Mouse (Mus musculus): ENCODE results near the gene Timm13.
A peak's percentile ranks its signal among the peaks of the same experiment; 100 is the strongest.

Timm13 gene

DNA sequence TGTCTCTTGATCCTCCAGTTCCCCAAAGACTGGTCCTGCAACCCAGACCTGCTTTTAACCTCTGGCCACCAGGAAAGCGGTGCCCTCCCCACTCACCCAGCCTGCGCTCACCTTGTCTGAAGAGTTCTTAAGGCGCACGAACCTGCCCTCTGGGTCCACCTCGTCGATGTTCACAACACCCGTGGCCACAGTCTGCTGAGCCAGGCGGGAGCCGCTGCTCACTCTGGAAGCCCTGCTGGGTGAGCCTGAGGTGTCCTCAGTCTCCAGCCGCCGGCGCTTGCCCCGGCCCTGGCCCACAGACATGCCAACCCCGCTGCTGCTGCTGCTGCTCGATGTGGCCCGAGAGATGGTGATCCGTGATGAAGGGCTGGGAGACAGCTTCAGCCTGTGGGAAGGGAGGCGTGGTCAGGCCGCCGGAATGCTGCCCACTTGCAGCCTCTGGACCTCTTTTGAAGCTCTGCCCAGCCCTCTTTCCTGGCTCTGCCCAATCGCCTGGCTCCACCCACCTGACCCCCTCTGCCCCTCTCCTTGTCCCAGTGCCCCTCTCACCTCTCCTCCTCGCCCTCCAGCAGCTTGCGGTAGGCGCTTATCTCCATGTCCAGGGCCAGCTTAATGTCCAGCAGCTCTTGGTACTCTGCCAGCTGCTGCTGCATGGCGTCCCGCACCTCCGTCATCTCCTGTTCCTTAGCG is 3.4 kb upstream of the Timm13 start:
- no peak for DNase-seq (ENCODE audit: low spot score)

DNA sequence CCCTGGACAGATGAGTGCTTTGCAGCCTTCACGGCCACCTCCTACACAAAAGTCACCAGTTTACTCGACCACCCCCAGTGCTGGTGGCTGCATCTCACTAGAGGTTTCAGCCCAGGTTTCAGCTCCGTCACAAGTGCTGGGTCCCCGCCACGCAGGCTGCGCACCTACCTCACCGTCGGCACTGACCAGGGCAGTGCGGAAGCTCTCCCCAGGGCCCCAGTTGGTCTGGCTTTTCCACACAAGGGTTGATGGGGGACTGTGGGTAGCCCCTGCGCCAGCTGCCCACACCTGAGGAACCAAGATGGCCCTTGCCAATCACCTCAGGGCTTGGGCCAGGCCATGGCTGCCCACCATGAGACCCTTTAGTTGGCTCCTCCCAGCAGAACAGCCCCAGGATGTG is 2.5 kb upstream of the Timm13 start:
- no peak for DNase-seq (ENCODE audit: low spot score)

DNA sequence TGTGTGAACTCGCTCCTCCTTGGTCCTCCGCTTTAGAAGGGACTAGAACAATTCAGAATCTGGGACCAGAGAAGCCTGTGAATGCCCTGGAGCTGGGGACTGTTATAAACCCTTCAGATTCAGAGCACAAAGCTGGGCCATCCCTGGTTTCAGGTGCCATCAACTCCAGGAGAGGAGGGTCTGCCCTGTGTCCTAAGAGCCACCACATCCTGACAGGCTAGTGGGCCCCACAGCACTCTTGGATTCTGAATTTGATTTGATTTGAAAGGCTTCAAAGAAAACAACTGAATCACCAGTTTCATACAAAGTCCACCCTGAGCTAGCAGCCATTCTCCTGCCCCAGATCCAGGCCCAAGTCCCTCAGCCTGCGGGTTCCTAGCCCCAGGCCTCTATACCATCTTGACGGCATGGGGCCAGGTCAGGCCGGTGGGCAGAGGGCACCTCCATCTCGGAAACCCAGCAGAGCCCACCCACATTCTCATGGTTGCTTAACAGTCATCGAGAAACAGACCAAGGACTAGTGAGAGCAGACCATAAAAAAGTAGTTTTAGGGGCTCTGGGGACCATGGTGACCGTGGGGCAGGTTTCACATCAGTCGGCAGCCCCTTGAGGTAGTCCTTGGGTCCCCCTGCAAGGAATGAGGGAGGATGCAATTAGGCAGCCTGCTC is 1.6 kb upstream of the Timm13 start:
- DNase-seq (ENCODE audit: low spot score): no peak

DNA sequence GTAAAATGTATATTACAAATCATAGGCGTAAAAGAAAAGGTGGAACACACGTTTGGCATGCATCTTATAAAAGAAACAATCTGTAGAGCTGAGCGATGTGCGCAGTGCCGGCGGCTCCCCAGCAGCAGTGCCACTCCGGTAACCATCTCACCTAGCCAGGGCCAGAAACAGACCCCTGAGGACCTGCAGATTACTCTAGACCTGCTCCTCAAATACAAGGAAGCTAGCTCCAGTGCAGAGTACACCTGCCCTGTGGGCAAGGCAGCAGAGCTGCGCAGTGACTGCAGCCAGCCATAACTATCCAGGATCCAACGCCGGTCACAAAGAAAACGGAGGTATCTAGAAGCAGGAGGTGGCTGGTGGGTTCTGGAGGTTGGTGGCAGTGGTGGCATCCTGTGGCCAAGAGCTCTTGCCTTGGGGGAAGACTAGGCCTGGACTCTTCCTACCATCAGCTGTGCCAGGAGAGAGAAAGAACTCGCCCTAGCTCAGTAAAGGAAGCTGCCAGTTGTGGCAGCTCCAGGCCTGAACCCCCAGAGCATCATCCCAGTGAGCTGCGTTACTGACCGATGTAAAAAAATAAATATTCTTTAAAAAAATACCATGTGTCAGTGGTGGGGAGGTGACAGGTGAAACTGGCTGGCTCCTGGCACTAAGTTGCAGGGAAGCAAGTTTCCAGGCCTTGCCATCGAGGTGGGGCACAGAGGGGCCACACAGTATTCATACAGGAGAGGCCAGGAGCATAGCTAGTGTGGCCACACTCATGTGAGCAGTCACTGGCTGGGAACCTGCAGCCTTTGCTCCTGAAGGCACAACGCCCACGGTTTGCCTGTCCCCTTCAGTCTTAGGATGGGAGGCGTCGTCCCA is 872 bp upstream of the Timm13 start:
- no peak for DNase-seq (ENCODE audit: low spot score)

DNA sequence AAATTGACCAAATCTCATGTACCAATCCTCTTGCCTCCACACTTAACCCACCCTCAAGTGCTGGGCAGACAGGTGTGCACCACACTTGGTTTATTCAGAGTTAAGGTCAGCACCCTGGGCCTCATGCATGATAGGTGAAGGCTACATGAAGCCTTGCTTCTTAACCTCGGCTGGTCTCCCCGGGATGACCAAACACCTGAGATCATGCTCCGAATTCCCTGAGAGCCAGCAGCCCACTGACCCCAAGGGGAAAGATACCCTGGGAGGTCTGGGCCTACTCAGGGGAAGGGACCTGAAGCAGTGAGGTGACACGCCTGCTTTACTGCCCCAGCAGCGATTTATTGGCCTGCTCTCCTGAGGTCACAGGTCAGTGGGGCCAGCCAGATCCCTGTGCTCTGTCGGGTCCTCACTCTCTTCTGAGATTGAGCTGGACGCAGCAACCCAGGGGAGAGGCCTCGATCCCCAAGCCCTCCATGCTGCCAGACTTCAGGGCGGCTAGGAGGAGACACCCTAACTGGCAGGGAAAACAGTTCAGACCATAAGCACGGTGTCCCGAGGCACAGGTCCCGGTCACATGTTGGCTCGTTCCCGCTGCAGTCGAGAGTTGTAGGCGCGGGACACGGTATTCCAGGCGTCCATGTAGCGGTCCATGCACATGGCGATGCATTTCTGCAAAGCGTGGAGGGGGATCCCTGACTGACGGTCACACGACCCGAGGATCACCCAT is 1.0 kb downstream of the Timm13 start:
- no peak for DNase-seq (ENCODE audit: low spot score)

DNA sequence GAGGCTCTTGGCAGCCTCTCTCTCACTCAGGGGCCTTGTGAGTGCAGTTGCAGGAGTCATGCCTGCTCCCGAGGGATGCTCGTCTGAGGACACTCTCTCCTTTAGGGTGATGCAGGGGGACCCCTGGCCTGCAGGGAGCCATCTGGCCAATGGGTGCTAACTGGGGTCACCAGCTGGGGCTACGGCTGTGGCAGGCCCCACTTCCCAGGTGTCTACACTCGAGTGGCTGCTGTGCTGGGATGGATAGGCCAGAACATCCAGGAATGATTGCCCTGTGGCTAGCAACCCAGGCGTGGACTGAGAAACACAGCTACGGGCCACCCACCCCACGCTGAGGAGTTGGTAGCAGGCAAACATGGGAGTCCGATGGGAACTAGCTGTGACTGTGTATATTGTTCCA is 1.7 kb downstream of the Timm13 start:
- DNase-seq (ENCODE audit: low spot score): no peak

DNA sequence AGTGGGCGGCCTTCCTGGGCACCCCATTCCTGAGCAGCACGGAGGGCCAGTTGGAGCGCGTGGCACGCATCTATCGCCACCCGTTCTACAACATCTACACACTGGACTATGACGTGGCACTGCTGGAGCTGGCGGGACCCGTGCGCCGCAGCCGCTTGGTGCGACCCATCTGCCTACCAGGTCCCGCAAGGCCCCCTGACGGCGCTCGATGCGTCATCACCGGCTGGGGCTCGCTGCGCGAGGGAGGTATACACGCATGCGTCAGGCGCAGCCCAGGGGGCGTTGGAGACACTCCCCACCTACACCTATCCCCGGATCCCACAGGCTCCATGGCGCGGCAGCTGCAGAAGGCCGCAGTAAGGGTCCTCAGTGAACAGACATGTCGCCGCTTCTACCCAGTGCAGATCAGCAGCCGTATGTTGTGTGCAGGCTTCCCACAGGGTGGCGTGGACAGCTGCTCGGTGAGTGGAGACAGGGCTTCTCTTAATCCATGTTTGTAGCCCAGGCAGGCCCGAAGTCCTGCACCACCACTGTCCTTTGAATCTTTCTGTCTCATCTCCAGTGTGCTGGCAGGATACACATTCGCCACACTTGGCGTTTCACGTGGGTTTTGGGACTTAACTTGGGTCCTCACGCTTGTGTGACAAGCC is 2.8 kb downstream of the Timm13 start:
- no peak for DNase-seq (ENCODE audit: low spot score)

DNA sequence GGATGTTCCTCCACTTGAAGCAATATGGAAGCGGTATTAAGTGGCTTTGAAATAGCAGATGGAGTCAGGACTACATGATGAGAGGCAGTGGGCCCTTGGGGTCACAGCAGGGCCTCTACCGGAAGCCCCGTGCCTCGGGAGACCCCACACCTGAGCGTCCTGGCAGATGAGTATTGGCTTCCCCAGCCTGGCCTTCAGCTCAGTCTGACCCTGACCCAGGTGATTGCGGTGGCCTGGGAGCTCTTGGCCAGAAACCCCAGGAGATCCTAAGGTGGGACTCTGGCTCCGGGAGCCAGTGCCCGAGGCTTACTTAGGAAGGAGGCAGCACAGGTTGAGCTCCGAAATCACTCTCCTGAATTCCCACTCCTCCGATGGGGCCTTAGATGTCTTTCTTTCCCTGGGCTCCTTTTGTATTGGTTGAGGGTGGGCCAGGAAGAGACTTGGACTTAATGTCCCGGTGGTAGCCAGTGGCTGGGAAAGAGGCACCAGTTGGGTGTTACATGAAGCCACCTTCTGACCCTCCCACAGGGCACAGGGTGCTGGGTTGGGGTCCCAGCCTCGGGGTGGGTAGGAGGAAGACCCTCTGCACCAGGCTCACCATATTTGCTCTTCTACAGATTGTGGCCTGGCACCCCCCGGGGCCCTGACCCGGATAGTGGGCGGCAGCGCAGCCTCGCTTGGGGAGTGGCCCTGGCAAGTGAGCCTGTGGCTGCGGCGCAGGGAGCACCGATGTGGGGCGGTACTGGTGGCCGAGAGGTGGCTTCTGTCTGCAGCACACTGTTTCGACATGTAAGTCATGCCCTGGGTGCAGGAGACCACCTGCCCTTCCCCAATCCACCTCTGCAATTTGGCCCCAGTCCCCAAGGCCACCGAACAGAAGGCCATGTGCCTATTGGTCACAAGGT is 3.9 kb downstream of the Timm13 start:
- no peak for DNase-seq (ENCODE audit: low spot score)

DNA sequence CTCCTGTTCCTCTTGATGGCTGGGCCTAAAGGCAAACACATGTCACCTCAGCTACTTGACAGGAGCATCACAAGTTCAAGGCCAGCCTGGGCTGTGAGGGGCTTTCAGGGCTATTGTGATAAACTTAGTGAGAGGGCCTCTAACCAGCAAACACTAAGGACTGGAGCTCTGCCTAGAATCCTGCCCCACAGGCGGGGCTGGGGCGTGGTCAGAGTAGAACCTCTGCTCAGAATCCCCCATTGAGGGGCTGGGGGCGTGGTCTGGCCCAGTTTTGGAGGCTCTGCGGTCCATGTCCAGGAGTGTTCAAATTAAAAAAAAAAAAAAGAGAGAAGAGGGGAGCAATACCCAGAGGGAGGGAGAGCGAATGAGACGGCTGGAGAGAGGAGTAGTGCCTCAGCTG is 5.1 kb downstream of the Timm13 start:
- DNase-seq (ENCODE audit: low spot score): no peak

DNA sequence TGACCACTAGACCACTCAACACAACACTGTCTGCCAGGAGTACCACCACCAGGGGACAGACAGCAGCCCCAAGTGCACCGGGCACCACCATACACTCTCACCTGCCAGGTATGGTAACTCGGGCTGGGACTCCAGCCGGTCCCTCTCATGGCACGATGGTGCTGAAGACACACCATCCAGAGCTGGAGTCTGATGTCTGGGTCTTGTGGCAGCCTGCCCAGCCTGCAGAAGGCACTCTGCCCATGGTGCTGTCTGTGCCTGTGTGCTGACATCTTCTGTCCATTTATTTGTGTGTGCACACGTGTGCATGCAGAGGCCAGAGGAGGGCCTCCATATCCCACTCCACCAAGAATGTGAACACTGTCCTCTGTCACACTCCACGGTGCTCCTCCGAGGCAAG is 5.7 kb downstream of the Timm13 start:
- no peak for DNase-seq (ENCODE audit: low spot score)

DNA sequence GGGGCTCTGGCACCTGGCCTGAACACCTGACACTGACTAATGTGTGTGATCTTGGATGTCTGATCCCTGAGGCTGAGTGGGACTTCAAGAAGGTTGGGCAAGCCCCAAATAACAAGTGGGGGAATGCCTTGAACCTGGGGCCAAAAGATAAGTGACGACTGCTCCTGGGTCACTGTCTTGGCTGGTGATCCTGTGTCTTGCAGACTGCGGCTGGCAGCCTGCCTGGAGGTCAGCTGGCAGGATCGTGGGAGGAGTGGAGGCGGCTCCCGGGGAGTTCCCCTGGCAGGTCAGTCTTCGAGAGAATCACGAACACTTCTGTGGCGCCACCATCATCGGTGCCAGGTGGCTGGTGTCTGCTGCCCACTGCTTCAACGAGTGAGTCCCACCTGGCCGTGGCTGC is 13.6 kb downstream of the Timm13 start:
- no peak for DNase-seq (ENCODE audit: low spot score)

DNA sequence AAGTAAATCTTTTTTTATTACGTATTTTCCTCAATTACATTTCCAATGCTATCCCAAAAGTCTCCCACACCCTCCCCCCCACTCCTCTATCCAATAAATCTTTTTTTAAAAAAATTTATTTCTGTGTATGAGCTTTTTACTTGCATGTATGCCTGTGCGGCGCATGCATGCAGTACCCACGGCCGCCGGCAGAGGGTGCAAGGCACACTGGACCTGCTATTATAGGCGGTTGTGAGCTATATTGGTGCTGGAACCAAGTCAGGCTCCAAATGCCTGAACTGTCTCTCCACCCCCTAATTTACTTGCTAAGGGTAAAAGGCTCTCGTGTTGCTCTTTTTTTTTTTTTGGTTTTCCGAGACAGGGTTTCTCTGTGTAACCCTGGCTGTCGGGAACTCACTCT is 19.5 kb downstream of the Timm13 start:
- DNase-seq (ENCODE audit: low spot score): peak; percentile 78

DNA sequence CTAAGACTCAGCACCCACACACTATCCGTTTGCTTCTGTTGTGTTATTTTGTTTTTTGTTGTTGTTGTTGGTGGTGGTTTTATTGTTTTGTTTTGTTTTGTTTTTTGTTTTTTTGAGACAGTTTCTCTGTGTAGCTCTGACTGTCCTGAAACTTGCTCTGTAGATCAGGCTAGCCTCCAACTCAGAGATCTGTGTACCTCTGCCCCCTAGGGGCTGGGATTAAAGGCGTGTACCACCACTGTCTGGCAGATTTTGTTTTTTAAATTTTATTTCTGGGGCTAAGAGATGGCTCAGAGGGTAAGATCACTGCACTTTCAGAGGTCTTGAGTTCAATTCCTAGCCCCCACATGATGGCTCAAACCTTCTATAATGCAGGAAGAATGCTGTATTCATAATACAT is 19.9 kb downstream of the Timm13 start:
- DNase-seq (ENCODE audit: low spot score): no peak

DNA sequence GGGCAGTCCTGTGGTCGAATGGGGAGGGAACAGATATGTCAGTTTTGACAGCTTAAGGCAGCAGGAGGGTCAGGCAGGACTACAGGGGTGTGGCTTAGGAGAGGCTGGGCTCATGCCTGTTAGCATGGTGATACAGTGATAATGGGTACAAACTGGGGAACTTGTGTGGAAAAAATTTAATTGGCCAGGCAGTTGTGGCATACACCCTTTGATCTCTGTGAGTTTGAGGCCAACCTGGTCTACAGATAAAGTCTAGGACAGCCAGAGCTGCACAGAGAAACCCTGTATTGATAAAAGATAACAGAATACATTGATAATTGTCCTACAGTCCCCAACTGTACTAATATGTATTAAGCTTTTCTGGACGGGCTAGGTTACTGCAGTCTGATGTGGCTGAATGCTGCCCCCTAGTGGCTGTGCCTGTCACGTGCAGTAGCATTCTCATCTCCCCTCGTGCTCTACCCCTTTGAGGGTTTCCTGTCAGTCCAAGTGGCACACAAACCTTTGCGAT is 20.6 kb downstream of the Timm13 start:
- peak; percentile 63 for DNase-seq (ENCODE audit: low spot score)

DNA sequence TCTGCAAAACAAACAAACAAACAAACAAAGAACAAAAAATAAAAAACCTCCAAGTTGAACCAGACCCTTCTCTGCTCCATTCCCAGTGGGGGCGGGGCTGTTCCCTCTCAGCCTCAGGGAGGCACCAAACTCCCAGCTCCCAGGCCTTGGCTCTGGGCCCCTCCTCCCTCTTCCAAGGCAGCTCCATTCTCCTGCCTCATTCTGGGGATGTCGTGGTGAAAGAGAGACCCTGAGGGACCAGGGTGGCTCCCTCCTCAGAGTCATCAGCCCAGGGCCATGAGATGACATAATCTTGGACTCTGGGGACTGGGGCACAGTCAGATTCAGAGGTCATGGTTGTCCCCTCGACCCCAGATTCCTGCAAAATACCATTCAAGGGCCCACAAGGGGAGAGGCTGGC is 24.2 kb downstream of the Timm13 start:
- no peak for DNase-seq (ENCODE audit: low spot score)

DNA sequence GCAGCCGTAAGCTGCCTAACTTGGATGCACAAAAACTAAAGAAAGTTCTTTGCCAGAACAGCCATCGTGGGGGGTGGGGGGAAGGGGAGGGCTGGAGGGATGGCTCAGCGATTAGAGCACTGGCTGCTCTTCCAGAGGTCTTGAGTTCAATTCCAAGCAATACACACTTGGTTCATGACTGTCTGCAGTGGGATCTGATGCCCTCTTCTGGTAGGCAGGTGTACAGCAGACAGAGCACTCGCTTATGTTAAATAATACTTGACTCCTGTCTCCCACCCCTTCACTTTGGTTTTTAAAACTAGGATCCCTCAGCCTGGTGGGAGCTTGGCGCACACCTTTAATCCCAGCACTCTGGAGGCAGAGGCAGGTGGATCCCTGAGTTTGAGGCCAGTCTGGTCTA is 24.7 kb downstream of the Timm13 start:
- DNase-seq (ENCODE audit: low spot score): peak; percentile 65

DNA sequence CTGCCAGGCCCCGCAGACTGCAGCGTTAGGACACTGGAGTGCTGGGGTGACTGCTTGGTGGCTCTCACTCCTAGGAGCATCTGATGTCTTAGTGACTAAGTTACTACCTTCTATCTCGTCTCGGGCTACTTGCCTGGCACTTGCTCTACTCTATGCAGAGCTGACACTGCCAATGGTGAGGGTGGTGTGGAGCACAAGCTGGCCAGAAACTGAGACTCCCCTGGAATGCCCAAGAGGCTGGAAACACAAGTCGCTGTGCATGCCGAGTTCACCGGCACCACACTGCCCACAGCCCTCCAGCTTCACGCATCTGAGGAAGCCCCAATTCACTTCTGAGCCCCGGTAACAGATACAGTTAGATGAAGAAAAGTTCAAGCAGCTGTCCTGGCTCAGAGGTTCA is 26.7 kb downstream of the Timm13 start:
- no peak for DNase-seq (ENCODE audit: low spot score)

DNA sequence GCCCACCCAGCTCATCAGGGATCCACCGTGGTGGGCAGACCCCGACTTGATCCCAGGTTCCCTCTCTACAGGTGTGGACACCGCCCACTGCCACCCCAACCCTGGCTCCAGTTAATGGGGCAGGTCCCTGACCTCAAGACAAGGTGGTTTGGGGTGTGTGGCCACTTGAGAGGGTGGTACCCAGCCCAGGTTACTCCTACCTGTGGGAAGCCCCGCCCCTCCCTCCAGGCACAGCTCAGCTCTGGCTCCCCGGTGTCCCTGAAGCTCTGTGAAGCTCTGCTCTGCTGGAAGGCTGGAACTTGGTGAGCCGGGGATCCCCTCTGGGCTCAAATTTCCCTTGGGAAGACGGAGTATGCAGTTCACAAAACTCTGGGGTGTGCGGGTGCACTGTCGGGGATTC is 29.2 kb downstream of the Timm13 start, which contains the start of gene Tmprss9:
Gene Tmprss9 (plus strand): TSS at position 268 of the 400 bp plus-strand sequence.
- no peak for DNase-seq (ENCODE audit: low spot score)

DNA sequence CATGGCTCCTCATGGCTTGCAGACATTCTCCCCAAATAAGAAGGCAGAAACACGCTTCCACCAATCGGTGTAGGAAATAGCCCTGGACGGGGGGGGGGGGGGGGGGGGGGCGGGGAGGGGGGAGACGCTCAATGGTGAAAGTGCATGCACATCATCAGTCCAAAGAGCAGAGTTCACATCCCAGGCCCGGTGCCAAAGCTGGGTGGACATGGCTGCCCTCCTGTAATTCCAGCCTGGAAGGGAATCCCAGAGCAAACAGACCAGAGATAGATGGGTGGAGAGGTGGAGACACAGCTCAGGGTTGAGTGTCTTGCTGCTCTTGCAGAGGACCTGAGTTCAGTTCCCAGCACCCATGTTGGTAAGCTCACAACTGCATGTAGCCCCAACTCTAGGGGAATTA is 29.8 kb downstream of the Timm13 start:
- DNase-seq (ENCODE audit: low spot score): no peak

DNA sequence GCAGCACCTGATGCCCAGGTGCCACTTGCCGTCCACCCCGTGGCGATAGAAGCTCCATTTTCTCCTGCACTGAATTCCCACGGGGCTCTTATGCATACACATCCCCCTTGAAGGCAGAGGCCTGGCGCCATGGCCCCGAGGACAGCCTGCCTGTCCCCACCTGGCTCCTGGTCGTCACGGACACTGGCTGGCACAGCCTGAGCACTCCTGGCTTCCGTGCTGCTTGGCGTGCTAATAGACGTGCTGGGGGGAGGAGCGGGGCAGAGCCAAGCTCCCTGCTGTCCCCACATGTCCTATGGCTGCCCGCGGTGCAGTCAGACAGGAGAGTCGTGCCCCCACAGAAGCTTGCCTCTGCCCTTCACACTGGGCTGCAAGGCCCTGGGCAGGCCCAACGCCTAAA is 36.3 kb downstream of the Timm13 start:
- DNase-seq (ENCODE audit: low spot score): no peak

DNA sequence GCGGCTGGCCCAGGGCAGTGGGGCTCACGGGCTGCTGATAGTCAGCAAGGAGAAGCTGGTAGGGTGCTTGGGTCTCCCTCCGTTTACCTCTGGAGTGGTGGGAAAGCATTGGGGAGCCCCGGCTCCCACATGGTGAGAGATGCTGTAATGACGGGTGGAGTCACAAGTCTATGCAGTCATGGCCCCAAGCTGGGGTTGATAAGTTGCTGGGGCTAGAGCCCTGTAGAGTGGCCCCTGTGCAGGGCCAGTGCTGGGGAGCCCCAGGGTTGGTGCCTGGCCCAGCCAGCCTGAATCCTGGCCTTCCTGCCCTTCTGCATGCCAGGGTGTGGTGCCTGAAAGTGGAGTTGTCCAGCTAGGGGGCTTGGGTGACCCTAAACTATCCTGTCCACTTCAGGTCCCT is 38.5 kb downstream of the Timm13 start:
- DNase-seq (ENCODE audit: low spot score): no peak

Data from T-cell, adult 2 months (primary cell).